Mouse (Mus musculus) myocyte (in vitro differentiated cells): ENCODE data around the gene Pou6f1. TPM values are rescaled to one million over a fixed set of nuclear protein-coding genes. Genes with fewer than 3 reads are reported as not detected.
A peak's percentile ranks its signal among the peaks of the same experiment; 100 is the strongest.

Experiments used
- H3K27me3 ChIP-seq: one replicate; pipeline ENCODE4 v1.6.1; 2011; ENCODE audit not compliant: control insufficient read depth, insufficient read depth, insufficient read length
- H3K36me3 ChIP-seq: one replicate; pipeline ENCODE4 v1.6.1; 2011; ENCODE audit not compliant: control insufficient read depth, insufficient read depth
- H3K4me2 ChIP-seq: one replicate; pipeline ENCODE4 v1.6.1; 2011; ENCODE audit warnings: low read depth, control low read depth
- H3K4me3 ChIP-seq: one replicate; pipeline ENCODE4 v1.5.1; 2011; ENCODE audit warnings: mild to moderate bottlenecking, control low read depth, moderate library complexity
- H3K79me2 ChIP-seq: one replicate; pipeline ENCODE4 v1.6.1; 2011; ENCODE audit not compliant: control insufficient read depth, insufficient read depth
- H3ac ChIP-seq: one replicate; pipeline ENCODE4 v1.6.1; 2011; ENCODE audit not compliant: control insufficient read depth, insufficient read length
- CEBPB ChIP-seq: IDR thresholded peaks from 2 replicates; pipeline ENCODE4 v1.6.1; 2011; ENCODE audit warnings: mild to moderate bottlenecking, moderate library complexity; ENCODE audit not compliant: poor library complexity, insufficient read depth, severe bottlenecking
- E2F4 ChIP-seq: IDR thresholded peaks from one replicate; pipeline ENCODE4 v1.6.1; 2011; ENCODE audit warnings: mild to moderate bottlenecking, control low read depth, moderate library complexity; ENCODE audit not compliant: insufficient read depth
- MAX ChIP-seq: IDR thresholded peaks from one replicate; pipeline ENCODE4 v1.6.1; 2011; ENCODE audit warnings: low read depth, mild to moderate bottlenecking, control low read depth
- MYOD1 ChIP-seq, 3 experiments: IDR thresholded peaks; one replicate each; pipeline ENCODE4 v1.6.1; 2011; ENCODE audit warnings: control low read depth in 2 of 3, low read depth in 2 of 3, mild to moderate bottlenecking in 2 of 3, moderate library complexity in 1 of 3; ENCODE audit not compliant: insufficient read length in 2 of 3, control insufficient read depth in 1 of 3
- MYOG ChIP-seq, 3 experiments: IDR thresholded peaks; one replicate each; pipeline ENCODE4 v1.6.1; 2011; ENCODE audit warnings: control low read depth in 2 of 3, low read depth in 2 of 3, mild to moderate bottlenecking in 2 of 3; ENCODE audit not compliant: insufficient read length in 2 of 3, control insufficient read depth in 1 of 3, insufficient read depth in 1 of 3
- POLR2A ChIP-seq: IDR thresholded peaks from one replicate; pipeline ENCODE4 v1.6.1; 2011; ENCODE audit warnings: low read depth, mild to moderate bottlenecking, control low read depth, moderate library complexity; ENCODE audit not compliant: insufficient read length
- POLR2AphosphoS2 ChIP-seq: IDR thresholded peaks from one replicate; pipeline ENCODE4 v1.6.1; 2011; ENCODE audit warnings: low read depth, control low read depth; ENCODE audit not compliant: insufficient read length
- REST ChIP-seq: IDR thresholded peaks from one replicate; pipeline ENCODE4 v1.6.1; 2011; ENCODE audit warnings: mild to moderate bottlenecking, control low read depth, moderate library complexity; ENCODE audit not compliant: insufficient read depth, insufficient read length
- SRF ChIP-seq: IDR thresholded peaks from one replicate; pipeline ENCODE4 v1.6.1; 2011; ENCODE audit warnings: low read depth; ENCODE audit not compliant: control insufficient read depth, insufficient read length
- TCF12 ChIP-seq: IDR thresholded peaks from one replicate; pipeline ENCODE4 v1.6.1; 2011; ENCODE audit warnings: mild to moderate bottlenecking, control low read depth; ENCODE audit not compliant: poor library complexity, insufficient read depth, severe bottlenecking
- TCF3 ChIP-seq: IDR thresholded peaks from one replicate; pipeline ENCODE4 v1.6.1; 2011; ENCODE audit warnings: low read depth, control low read depth; ENCODE audit not compliant: insufficient read length
- USF1 ChIP-seq: IDR thresholded peaks from one replicate; pipeline ENCODE4 v1.6.1; 2011; ENCODE audit warnings: low read depth, mild to moderate bottlenecking, control low read depth, moderate library complexity
- polyA plus RNA-seq: library from polyadenylated mRNA; unstranded; fragments of >200 nt; fragmentation: generic; extraction: Trizol; gene quantifications from one replicate; pipeline ENCODE4 v1.2.1, GENCODE M21; 2012; ENCODE audit warnings: missing spikeins

The Pou6f1 gene
- polyA plus RNA-seq = 7.7 TPM

GRCm38 (mm10) chr15:100599276-100600046 lies at the start of gene Pou6f1:
Gene Pou6f1 (minus strand): TSS chr15:100599984.
- H3ac ChIP-seq = peak within 1 kb of the TSS; percentile 36
- no peaks in the 10 kb centered on the region for H3K36me3 ChIP-seq
- H3K79me2 ChIP-seq = no peaks in the 10 kb centered on the region
- H3K4me2 ChIP-seq = peak within 1 kb of the TSS; percentile 94
- no peak for TF ChIP-seq TCF3
- peak in 1 of 3 experiments; percentile 22 for TF ChIP-seq MYOG (IDR thresholded peaks at IDR 0.05; ENCODE audit: control insufficient read depth in 1 of 3, insufficient read depth in 1 of 3, insufficient read length in 2 of 3, low read depth in 2 of 3)
- TF ChIP-seq MYOD1 (IDR thresholded peaks at IDR 0.05; ENCODE audit: control insufficient read depth in 1 of 3, insufficient read length in 2 of 3, low read depth in 2 of 3) = peak in 1 of 3 experiments; percentile 61
- no peaks in the 10 kb centered on the region for H3K27me3 ChIP-seq
- H3K4me3 ChIP-seq = peak within 1 kb of the TSS; percentile 18

GRCm38 (mm10) chr15:100646161-100646560 lies 46.4 kb upstream of the Pou6f1 start:
- H3K36me3 ChIP-seq = no peaks in the 10 kb centered on the region
- H3K27me3 ChIP-seq = peaks cover 34% of the 10 kb centered on the region
- H3K4me3 ChIP-seq = no peak overlapping the region
- TF ChIP-seq MYOD1 (IDR thresholded peaks at IDR 0.05; ENCODE audit: control insufficient read depth in 1 of 3, insufficient read length in 2 of 3, low read depth in 2 of 3) (no peak), POLR2AphosphoS2 (no peak), TCF3 (no peak), CEBPB (no peak), USF1 (no peak), MAX (no peak), MYOG (IDR thresholded peaks at IDR 0.05; ENCODE audit: control insufficient read depth in 1 of 3, insufficient read depth in 1 of 3, insufficient read length in 2 of 3, low read depth in 2 of 3) (no peak), POLR2A (no peak), E2F4 (no peak), TCF12 (no peak), SRF (no peak), REST (no peak)
- no peaks in the 10 kb centered on the region for H3K79me2 ChIP-seq
- H3ac ChIP-seq = no peak overlapping the region
- H3K4me2 ChIP-seq = no peak overlapping the region

- H3K36me3 ChIP-seq = no peaks in the 10 kb centered on the region
- TF ChIP-seq MYOG (IDR thresholded peaks at IDR 0.05; ENCODE audit: control insufficient read depth in 1 of 3, insufficient read depth in 1 of 3, insufficient read length in 2 of 3, low read depth in 2 of 3) = peak in 1 of 3 experiments; percentile 43
- no peak for TF ChIP-seq POLR2AphosphoS2
- H3K79me2 ChIP-seq = no peaks in the 10 kb centered on the region
- no peak overlapping the region for H3K4me3 ChIP-seq
- no peak overlapping the region for H3K4me2 ChIP-seq
- H3ac ChIP-seq = no peak overlapping the region
- peaks cover 22% of the 10 kb centered on the region for H3K27me3 ChIP-seq
Observed at GRCm38 (mm10) chr15:100642451-100642850, 42.7 kb upstream of the Pou6f1 start.

- H3K4me2 ChIP-seq = peak overlapping the region; percentile 39
- H3K79me2 ChIP-seq = no peaks in the 10 kb centered on the region
- no peaks in the 10 kb centered on the region for H3K36me3 ChIP-seq
- no peak overlapping the region for H3K4me3 ChIP-seq
- TF ChIP-seq MYOG (IDR thresholded peaks at IDR 0.05; ENCODE audit: control insufficient read depth in 1 of 3, insufficient read depth in 1 of 3, insufficient read length in 2 of 3, low read depth in 2 of 3) (no peak), REST (no peak), E2F4 (no peak), SRF (no peak), POLR2A (no peak), MAX (no peak), TCF12 (no peak), POLR2AphosphoS2 (no peak), USF1 (no peak), MYOD1 (IDR thresholded peaks at IDR 0.05; ENCODE audit: control insufficient read depth in 1 of 3, insufficient read length in 2 of 3, low read depth in 2 of 3) (no peak), CEBPB (no peak), TCF3 (no peak)
- H3ac ChIP-seq = no peak overlapping the region
- H3K27me3 ChIP-seq = peaks cover 27% of the 10 kb centered on the region
Observed at GRCm38 (mm10) chr15:100641226-100641810, 41.5 kb upstream of the Pou6f1 start.
